Mouse (Mus musculus): ENCODE measurements around the gene Arl10. TPM values are rescaled to one million over a fixed set of nuclear protein-coding genes. Genes with fewer than 3 reads are reported as not detected.

Arl10 gene
- 10 to 100 TPM; 28.2 to 37.2 (median 30.9) TPM for total RNA-seq (2022)

GRCm38 (mm10) chr13:54574854-54575481 is at the start of gene Arl10:
Gene Arl10, plus strand, starts transcription at chr13:54575015.
- peak in 1 of 2 experiments; percentile 60 for DNase-seq (ENCODE audit: low spot score in 2 of 2)

GRCm38 (mm10) chr13:54527140-54527539 is 47.7 kb upstream of the Arl10 start:
- no peak for DNase-seq (ENCODE audit: low spot score in 2 of 2)

GRCm38 (mm10) chr13:54532134-54532533 is 42.7 kb upstream of the Arl10 start:
- no peak for DNase-seq (ENCODE audit: low spot score in 2 of 2)

- no peak for DNase-seq (ENCODE audit: low spot score in 2 of 2)
These were observed 26.8 kb upstream of the Arl10 start for GRCm38 (mm10) chr13:54548036-54548435.

GRCm38 (mm10) chr13:54556176-54556575 is 18.6 kb upstream of the Arl10 start:
- DNase-seq (ENCODE audit: low spot score in 2 of 2), result no peak

- DNase-seq (ENCODE audit: low spot score in 2 of 2), result no peak
These were observed 18.0 kb upstream of the Arl10 start for GRCm38 (mm10) chr13:54556796-54557195.

GRCm38 (mm10) chr13:54557652-54558051 is 17.2 kb upstream of the Arl10 start:
- no peak for DNase-seq (ENCODE audit: low spot score in 2 of 2)

- no peak for DNase-seq (ENCODE audit: low spot score in 2 of 2)
These were observed 15.2 kb upstream of the Arl10 start for GRCm38 (mm10) chr13:54559656-54560055.

- no peak for DNase-seq (ENCODE audit: low spot score in 2 of 2)
These were observed 14.2 kb upstream of the Arl10 start for GRCm38 (mm10) chr13:54560608-54561007.

- DNase-seq (ENCODE audit: low spot score in 2 of 2), result no peak
These were observed 12.3 kb upstream of the Arl10 start for GRCm38 (mm10) chr13:54562562-54562961.

GRCm38 (mm10) chr13:54564232-54565200 is 10.3 kb upstream of the Arl10 start:
- DNase-seq (ENCODE audit: low spot score in 2 of 2), result no peak

- DNase-seq (ENCODE audit: low spot score in 2 of 2), result peak; percentile 91
These were observed 9.6 kb upstream of the Arl10 start, which contains the start of gene 4833439L19Rik for GRCm38 (mm10) chr13:54565201-54565581. Gene 4833439L19Rik, minus strand, starts transcription at chr13:54565435.

GRCm38 (mm10) chr13:54565594-54566345 is 9.0 kb upstream of the Arl10 start:
- peak in 1 of 2 experiments; percentile 59 for DNase-seq (ENCODE audit: low spot score in 2 of 2)

GRCm38 (mm10) chr13:54568380-54568779 is 6.4 kb upstream of the Arl10 start:
- no peak for DNase-seq (ENCODE audit: low spot score in 2 of 2)

- no peak for DNase-seq (ENCODE audit: low spot score in 2 of 2)
These were observed 5.5 kb upstream of the Arl10 start for GRCm38 (mm10) chr13:54569282-54569681.

- no peak for DNase-seq (ENCODE audit: low spot score in 2 of 2)
These were observed 4.1 kb upstream of the Arl10 start for GRCm38 (mm10) chr13:54570736-54571135.

GRCm38 (mm10) chr13:54571637-54572036 is 3.2 kb upstream of the Arl10 start:
- DNase-seq (ENCODE audit: low spot score in 2 of 2), result no peak

- no peak for DNase-seq (ENCODE audit: low spot score in 2 of 2)
These were observed 2.2 kb upstream of the Arl10 start for GRCm38 (mm10) chr13:54572621-54573020.

- no peak for DNase-seq (ENCODE audit: low spot score in 2 of 2)
These were observed 674 bp downstream of the Arl10 start for GRCm38 (mm10) chr13:54575489-54575888.

- no peak for DNase-seq (ENCODE audit: low spot score in 2 of 2)
These were observed 3.1 kb downstream of the Arl10 start for GRCm38 (mm10) chr13:54577652-54578507.

GRCm38 (mm10) chr13:54581385-54581784 is 6.6 kb downstream of the Arl10 start:
- DNase-seq (ENCODE audit: low spot score in 2 of 2), result no peak

All from layer of hippocampus, adult 8-10 months (tissue).